Mouse (Mus musculus): ENCODE measurements around the gene Pih1d2.

Pih1d2 gene

GRCm38 (mm10) chr9:50616766-50617603 lies at the start of gene Pih1d2, which contains the start of gene Nkapd1:
Pih1d2 (plus strand) TSS chr9:50617321.
Nkapd1 (minus strand) TSS chr9:50617464.
- peak; percentile 92 for DNase-seq

GRCm38 (mm10) chr9:50567372-50567771 lies 49.7 kb upstream of the Pih1d2 start:
- DNase-seq = no peak

DNA sequence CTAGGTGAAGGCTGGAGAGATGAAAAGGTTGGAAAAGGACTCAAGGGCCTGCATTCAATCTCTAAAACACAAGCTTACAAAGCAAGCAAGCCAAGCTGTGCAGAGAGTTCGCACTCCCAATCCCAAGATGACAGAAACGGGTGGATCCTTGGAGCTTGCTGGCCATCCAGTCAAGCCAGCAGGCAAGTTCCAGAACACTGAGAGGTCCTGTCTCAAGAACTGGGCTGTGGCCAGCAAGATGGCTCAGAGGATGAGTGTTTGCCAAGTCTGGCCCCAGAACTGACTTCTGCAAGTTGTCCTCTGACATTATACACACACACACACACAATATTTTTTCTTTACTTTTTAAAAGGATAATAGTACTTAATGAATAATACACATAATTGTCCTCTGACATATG lies 49.2 kb upstream of the Pih1d2 start:
- no peak for DNase-seq

DNA sequence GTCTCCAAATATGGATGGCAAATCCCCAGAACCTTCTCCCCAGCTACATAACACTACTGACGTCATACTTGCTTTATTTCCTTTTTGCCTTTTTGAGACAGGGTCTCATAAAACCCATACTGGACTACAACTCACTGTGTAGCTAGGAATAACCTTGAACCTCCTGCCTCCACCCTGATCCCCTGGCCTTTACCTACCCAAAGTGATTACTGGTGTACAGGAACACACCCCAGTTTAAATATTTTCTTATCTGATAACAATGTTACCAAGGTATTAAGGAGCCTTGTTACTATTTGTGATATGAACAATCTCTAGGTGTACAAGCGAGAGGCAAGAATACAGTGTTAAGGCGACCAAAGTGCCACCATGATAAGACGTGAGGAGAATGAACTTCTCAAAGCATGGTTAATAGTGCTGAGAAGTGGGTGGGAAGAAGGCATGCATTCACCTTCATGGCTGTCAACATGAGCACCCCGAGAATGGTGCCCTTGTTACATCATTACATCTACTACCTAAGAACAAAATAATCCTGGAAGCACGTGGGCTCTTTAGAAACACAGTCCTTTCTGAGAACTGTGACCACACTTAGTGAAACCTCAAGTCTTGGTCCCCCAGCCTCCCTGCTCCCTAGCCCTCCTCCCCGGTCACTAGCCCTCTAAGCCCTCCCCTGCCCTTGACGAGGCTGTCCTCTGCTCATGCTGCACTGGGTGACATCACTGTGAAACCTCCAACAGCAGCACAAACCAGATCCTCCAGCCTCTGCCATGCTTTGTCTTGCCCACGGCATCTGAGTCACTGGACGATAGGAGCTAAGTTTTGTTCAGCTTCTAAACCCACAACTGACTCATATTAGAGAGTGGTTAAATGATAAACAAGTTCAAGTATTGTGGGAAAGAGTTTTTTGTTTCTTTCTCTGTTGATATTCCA lies 47.3 kb upstream of the Pih1d2 start:
- DNase-seq = no peak

DNA sequence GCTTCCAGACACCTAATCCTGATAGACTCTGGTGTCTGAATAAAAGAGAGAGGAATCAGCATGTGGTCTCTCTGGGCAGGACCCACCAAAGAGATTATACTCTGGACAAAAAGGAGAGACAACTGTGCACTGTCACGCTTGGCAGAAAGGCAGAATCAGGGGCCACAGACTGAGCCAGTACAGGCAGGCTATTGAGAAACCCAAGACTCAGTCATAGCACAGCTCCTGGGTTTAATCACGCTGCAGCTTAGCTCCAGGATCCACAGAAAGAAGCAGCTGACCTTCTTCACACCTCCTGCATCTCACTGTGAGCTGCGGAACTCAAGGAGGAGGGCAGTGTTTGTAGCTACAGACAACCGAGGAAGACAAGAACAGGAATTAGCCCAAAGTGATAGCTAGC lies 36.8 kb upstream of the Pih1d2 start:
- no peak for DNase-seq

- DNase-seq = no peak
Measured at GRCm38 (mm10) chr9:50585145-50585818, 31.8 kb upstream of the Pih1d2 start.

DNA sequence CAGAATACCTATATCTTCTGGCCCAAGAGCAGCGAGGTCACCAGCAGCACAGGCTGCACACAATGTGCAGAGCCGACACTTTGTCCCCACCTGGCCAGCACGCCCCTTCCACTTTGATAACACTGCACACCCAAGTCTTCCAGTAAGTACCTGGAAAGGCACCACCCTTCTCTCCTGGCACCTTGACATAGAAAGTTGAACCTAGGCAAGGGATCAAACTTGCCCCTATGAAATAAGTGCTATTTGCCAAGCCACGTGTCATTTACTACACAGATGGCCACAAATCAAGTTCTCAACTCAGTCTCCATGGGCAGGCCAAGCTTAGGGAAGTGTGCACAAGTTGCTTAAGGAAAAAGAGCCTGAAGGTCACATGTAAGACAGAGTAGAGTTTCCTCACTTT lies 30.2 kb upstream of the Pih1d2 start:
- no peak for DNase-seq

DNA sequence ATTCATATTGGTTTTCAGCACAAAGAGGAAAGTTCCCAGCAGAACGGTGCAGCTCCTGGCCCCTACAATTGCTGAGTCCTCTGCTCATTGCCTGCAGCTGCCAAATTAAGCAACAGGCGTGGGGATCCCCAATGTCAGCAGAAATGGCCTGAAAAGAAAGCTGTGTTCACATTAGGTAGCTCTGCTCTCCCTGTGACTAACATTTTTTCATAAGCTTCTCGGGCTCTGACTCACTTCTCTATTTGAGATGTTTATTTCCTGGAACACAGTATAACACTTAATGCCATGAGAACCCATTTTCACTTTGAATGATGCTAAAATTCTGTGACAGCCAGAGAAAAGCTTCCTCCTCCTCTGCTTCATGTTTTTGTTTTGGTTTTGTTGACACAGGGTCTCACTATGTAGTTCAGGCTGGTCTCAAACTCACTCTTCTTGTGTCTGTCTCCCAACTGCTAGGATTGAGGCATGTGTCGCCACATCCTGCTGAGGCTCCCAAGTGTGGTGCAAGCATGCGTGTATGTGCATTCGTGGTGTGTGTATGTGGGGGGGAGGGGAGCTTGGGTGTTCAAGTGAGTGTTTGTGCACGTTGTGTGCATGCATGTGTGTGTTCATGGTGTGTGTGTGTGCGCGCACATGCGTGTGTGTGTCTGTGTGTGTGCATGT lies 26.1 kb upstream of the Pih1d2 start:
- no peak for DNase-seq

DNA sequence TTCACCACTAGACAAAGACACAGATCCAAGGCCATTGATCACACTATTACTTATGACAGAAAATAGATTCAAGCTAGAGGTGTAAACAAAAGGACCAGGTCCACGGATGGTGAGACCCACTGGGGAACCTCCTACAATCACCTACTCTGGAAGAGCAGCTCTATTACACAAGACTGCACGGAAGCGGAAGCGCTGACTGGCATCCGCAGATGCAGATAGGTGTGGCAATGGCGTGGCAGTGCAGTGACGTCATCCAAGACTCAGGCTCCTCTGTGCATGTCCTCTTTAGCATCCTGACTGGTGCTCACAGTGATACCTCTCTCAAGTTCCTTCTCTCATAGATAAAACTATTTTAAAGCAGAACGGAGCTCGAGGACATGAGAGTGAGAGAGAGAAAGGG lies 24.2 kb upstream of the Pih1d2 start:
- DNase-seq = no peak

GRCm38 (mm10) chr9:50593544-50593943 lies 23.6 kb upstream of the Pih1d2 start:
- no peak for DNase-seq

DNA sequence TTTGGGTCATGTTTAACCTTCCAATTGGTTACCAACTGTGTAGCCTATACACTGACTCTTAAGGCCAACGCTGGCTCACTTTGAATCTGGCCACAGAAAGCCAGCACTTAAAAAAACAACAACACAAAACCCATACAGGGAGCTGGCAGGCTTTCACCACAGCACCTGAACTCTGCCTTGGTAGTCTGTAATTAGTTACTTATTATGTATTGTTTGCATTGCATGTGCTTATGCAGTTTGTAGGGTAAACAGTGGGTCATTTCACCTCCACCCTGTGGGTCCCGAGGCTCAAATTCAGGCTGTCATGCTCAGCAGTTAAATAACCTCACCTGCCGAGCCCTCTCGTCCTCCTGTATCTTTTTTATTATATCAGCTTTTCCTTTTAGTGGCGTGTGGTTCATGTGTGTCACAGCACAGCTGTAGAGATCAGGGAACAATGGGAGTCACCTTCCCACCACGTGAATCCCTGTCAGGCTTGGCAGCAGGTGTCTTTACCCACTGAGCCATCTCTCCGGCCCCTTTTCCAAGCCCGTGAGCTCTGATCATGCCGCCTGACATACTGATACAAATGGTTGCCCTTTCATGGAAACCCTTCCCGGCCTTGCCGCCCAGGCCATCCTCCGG lies 22.2 kb upstream of the Pih1d2 start:
- no peak for DNase-seq

DNA sequence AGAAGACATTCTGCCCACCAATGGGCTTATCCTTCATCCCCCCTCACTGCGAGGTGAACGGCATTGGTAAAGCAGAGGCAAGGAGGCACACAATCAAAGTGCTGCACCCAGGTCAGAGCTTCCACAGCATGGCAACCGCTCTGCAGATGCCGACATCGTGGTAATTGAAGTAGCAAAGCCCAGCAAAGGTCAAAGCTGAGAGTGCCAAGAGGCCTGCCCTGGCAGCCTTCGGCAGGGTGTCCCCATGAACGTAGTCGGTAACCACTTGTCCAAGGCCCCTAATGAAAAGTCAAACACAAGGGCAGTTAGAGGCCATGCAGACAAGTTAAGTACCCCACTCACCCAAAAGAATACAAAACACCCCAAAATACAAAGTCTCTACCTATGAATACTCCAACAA lies 20.1 kb upstream of the Pih1d2 start:
- DNase-seq = no peak

DNA sequence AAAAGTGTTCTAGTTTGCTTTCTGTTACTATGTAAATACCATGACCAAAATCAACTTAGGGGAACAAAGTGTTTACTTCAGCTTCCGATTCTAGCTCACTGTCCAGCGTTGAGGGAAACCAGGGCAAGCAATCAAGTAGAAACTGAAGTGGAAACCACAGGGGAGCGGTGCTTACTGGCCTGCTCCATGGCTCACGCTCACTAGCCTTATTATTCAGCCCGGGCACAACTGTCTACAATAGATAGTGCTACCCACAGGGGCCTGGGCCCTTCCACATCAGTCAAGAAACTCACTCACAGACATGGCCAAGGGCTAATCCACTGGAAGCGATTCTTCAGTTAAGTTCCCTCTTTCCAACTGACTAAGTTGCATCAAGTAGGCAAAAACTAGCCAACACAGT lies 15.6 kb upstream of the Pih1d2 start:
- DNase-seq = no peak

DNA sequence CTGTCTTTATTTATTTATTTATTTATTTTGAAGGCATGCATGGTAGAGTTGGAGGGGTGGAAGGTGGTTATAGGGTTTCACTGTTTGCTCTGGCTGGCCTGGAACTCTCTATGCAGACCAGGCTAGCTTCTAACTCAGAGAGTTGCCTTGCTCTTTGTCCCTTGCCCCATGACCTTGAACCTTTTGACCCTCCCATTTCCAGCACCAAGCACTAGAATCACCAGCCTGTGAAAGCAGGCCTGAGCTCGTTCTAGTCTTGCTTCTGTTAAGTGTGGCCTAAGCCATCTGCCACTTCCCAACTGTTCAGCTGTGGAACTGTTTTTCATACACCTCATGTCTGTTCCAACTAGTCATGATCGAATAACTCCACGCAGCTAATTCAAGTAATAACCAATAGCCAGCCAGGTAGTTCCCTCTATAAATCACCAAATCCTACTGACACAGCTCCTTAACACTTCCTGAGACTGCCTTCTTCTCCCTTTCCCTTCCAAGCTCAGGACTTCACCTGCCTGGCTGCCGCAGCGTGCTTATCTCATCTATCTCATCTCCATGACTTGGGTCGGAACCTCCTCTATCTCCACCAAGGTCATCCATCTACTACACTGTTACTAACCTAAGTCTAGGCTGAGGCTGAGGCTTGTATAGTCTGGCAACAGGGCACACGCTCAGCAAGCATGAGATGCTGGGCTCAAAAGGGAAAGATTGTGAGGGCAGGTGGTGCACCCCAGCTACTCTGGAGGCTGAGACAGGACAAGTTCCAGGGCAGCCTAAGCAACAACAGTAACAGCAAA lies 14.9 kb upstream of the Pih1d2 start:
- DNase-seq = no peak

GRCm38 (mm10) chr9:50603189-50603997 lies 13.7 kb upstream of the Pih1d2 start, which contains the start of the genes Sdhd and Timm8b:
Sdhd (minus strand) TSS chr9:50603812.
Timm8b (plus strand) TSS chr9:50603910.
- DNase-seq = peak; percentile 91

GRCm38 (mm10) chr9:50603998-50604324 lies 13.2 kb upstream of the Pih1d2 start:
- DNase-seq = no peak

GRCm38 (mm10) chr9:50604338-50604737 lies 12.8 kb upstream of the Pih1d2 start:
- DNase-seq = no peak

- no peak for DNase-seq
Measured at GRCm38 (mm10) chr9:50612115-50612514, 5.0 kb upstream of the Pih1d2 start.

DNA sequence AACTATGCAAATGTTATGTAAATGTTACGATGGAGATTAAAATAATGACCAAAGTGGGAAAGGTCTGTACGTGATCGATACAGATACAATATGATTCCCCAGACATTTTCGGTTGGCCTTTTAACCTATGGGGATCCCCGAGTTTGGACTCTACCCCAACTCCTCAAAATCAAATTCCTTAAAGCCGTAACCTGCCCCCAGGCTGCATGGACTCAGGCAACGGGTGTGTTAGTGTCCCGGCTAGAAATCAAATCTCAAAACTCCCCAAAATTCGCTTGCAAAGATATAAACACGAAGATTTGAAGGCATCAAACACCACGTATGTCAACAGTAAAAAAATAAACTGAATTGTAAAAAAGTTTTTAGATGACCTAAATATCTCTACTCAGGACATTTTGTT lies 960 bp upstream of the Pih1d2 start:
- no peak for DNase-seq

- DNase-seq = no peak
Measured at GRCm38 (mm10) chr9:50617794-50618330, 741 bp downstream of the Pih1d2 start.

All from cerebellum, adult 8-10 months (tissue).